In genomic region chr10:31260914-31261313, GRCm38 (mm10) we compare ENCODE assay signal across 12 mouse cellular contexts. TPM values are rescaled to one million over a fixed set of nuclear protein-coding genes. Genes with fewer than 3 reads are reported as not detected.
A peak's percentile ranks its signal among the peaks of the same experiment; 100 is the strongest.
DNase-seq lines count a peak whose midpoint lies in the region; ATAC-seq lines count a peak whose summit lies in the region.
"Had no signal": no experiment of that assay in that cellular context is flagged by ENCODE, and none has a peak within 500 bp of the region (broad histone marks: within the 10 kb centered on the region; RNA-seq: fewer than 3 reads in every experiment).

No protein-coding gene starts in this region.

- H3K9me3 ChIP-seq in forebrain, embryonic 11.5 days (ENCODE audit: control insufficient read depth, low read length) = no peaks in the 10 kb centered on the region
- H3K9me3 ChIP-seq: liver, embryonic 13.5 days; midbrain, embryonic 13.5 days had no signal

- DNase-seq in frontal cortex, adult 2 months (ENCODE audit: extremely low spot score in 1 of 2, low spot score in 1 of 2) = peak; percentile 5 to 34
- no peak for DNase-seq in frontal cortex, postnatal 14 days (ENCODE audit: low spot score in 2 of 2)
- peak; percentile 10 for DNase-seq in retina, postnatal 1 day
- DNase-seq in retina, embryonic 14.5 days (ENCODE audit: low spot score) = no peak
- peak; percentile 11 to 18 for DNase-seq in heart, postnatal 14 days
- DNase-seq in right cerebral cortex, postnatal 36 days (ENCODE audit: low spot score in 2 of 2) = peak; percentile 8 to 39
- DNase-seq in forebrain, embryonic 11.5 days (ENCODE audit: low spot score) = no peak
- DNase-seq in urinary bladder, adult 18-20 months (ENCODE audit: low spot score in 2 of 2) = no peak
- DNase-seq: gastrocnemius, postnatal 14 days; liver, embryonic 13.5 days; thymus, adult 2 months had no signal

- intact Hi-C loops in heart, postnatal 14 days (cut with DNase I) = no loop called here

- no peaks in the 10 kb centered on the region for H3K36me3 ChIP-seq in forebrain, embryonic 11.5 days (ENCODE audit: control insufficient read depth, insufficient read depth, low read length)
- H3K36me3 ChIP-seq: liver, embryonic 13.5 days; midbrain, embryonic 13.5 days had no signal

- H3K27ac ChIP-seq in forebrain, embryonic 11.5 days (ENCODE audit: low read depth, low read length) = no peak overlapping the region
- H3K27ac ChIP-seq: liver, embryonic 13.5 days; midbrain, embryonic 13.5 days had no signal

- H3K4me1 ChIP-seq in forebrain, embryonic 11.5 days (replicated peaks; ENCODE audit: control insufficient read depth, insufficient read depth, low read length) = no peaks in the 10 kb centered on the region
- H3K4me1 ChIP-seq: liver, embryonic 13.5 days; midbrain, embryonic 13.5 days had no signal

- H3K9ac ChIP-seq in forebrain, embryonic 11.5 days (ENCODE audit: low read length) = no peak overlapping the region
- H3K9ac ChIP-seq: liver, embryonic 13.5 days; midbrain, embryonic 13.5 days had no signal

- no peak for ATAC-seq in forebrain, embryonic 11.5 days (replicated peaks; ENCODE audit: low FRiP score)
- ATAC-seq: midbrain, embryonic 13.5 days had no signal

- H3K4me3 ChIP-seq in forebrain, embryonic 11.5 days (ENCODE audit: low read depth, low read length) = no peak overlapping the region
- H3K4me3 ChIP-seq: liver, embryonic 13.5 days; midbrain, embryonic 13.5 days had no signal

- no peaks in the 10 kb centered on the region for H3K27me3 ChIP-seq in forebrain, embryonic 11.5 days (ENCODE audit: control insufficient read depth, insufficient read depth, low read length)
- H3K27me3 ChIP-seq: liver, embryonic 13.5 days; midbrain, embryonic 13.5 days had no signal

- no peak overlapping the region for H3K4me2 ChIP-seq in forebrain, embryonic 11.5 days (ENCODE audit: low read depth, low read length, severe bottlenecking)
- H3K4me2 ChIP-seq: liver, embryonic 13.5 days; midbrain, embryonic 13.5 days had no signal

- WGBS in forebrain, embryonic 11.5 days = 79% methylated on average over 7 of the region's 7 CpGs

RNA-seq across cellular contexts. Expression of gene Hddc2, which starts 52.3 kb away (rescaled TPM):
- polyA plus RNA-seq in frontal cortex, adult 2 months (2012; rRNA removed) = 24.2 and 24.8 TPM in 2 replicates
- 10 to 100 TPM in 1 of 2 experiments, 1 to 10 TPM in 1; 9.3 to 10.7 TPM for total RNA-seq in heart, postnatal 14 days (2021)
- polyA plus RNA-seq in forebrain, embryonic 11.5 days (2014; fragmentation: Nextera tagmentation; extraction: Ambion mirVana) = 69.4 TPM in 2 replicates

Comparison
In these comparisons a context has a peak if more than half of its experiments do, and no peak if none do; other contexts are left out.
1. DNase-seq: peak in frontal cortex, adult 2 months (2 of 2), retina, postnatal 1 day (single experiment), heart, postnatal 14 days (2 of 2) and right cerebral cortex, postnatal 36 days (2 of 2); none in frontal cortex, postnatal 14 days (0 of 2), retina, embryonic 14.5 days (single experiment), forebrain, embryonic 11.5 days (single experiment) and urinary bladder, adult 18-20 months (0 of 2).